Mouse (Mus musculus) MEL (cell line): Measurements from ENCODE around the gene Gm26992.
A peak's percentile ranks its signal among the peaks of the same experiment; 100 is the strongest.

Experiments used
- BHLHE40 ChIP-seq: IDR thresholded peaks from 2 replicates; pipeline ENCODE4 v1.6.1; 2012; ENCODE audit warnings: low read depth, mild to moderate bottlenecking, inconsistent platforms, low read length, improper control_type of control experiment, borderline replicate concordance
- CTCF ChIP-seq, 3 experiments: IDR thresholded peaks in 2 of 3; conservative IDR thresholded peaks in 1 of 3; 2 replicates each; pipeline ENCODE4 v1.5.1; 2011 to 2012; ENCODE audit warnings: low read length in 3 of 3, low read depth in 2 of 3, mild to moderate bottlenecking in 2 of 3, improper control_type of control experiment in 1 of 3, inconsistent platforms in 1 of 3, mixed read lengths in 1 of 3, moderate library complexity in 1 of 3; ENCODE audit not compliant: control insufficient read depth in 1 of 3, insufficient read depth in 1 of 3, poor library complexity in 1 of 3, severe bottlenecking in 1 of 3
- GATA1 ChIP-seq: IDR thresholded peaks from 2 replicates; pipeline ENCODE4 v1.6.1; 2011; ENCODE audit warnings: low read depth, low read length, improper control_type of control experiment
- KAT2A ChIP-seq: conservative IDR thresholded peaks from 2 replicates; pipeline ENCODE4 v1.6.1; 2012; ENCODE audit warnings: low read depth, low read length, improper control_type of control experiment, inconsistent platforms
- NRF1 ChIP-seq: IDR thresholded peaks from 2 replicates; pipeline ENCODE4 v1.6.1; 2014; ENCODE audit warnings: low read depth, mild to moderate bottlenecking, inconsistent platforms, low read length, improper control_type of control experiment, moderate library complexity; ENCODE audit not compliant: poor library complexity, insufficient read depth, severe bottlenecking
- POLR2A ChIP-seq, 2 experiments: IDR thresholded peaks; 2 replicates each; pipeline ENCODE4 v1.6.1; 2011 to 2012; ENCODE audit warnings: low read length in 2 of 2, mild to moderate bottlenecking in 2 of 2, control low read depth in 1 of 2, improper control_type of control experiment in 1 of 2, low read depth in 1 of 2, moderate library complexity in 1 of 2; ENCODE audit not compliant: control insufficient read depth in 1 of 2, insufficient read depth in 1 of 2, poor library complexity in 1 of 2
- TAL1 ChIP-seq: IDR thresholded peaks from 2 replicates; pipeline ENCODE4 v1.6.1; 2012; ENCODE audit warnings: mild to moderate bottlenecking, inconsistent platforms, low read length, moderate library complexity, mixed read lengths

GRCm38 (mm10) chrX:103490853-103491252 is 69.0 kb downstream of the Gm26992 start:
- 0 out of 2 replicates have a peak, but pooled peaks have one; percentile 8 for TF ChIP-seq GATA1
- TF ChIP-seq CTCF (IDR thresholded peaks at IDR 0.05 in 2 of 3, conservative IDR thresholded peaks at IDR 0.05 in 1 of 3; ENCODE audit: control insufficient read depth in 1 of 3, insufficient read depth in 1 of 3, low read depth in 2 of 3, low read length in 3 of 3, poor library complexity in 1 of 3, severe bottlenecking in 1 of 3): no peak
- TF ChIP-seq BHLHE40: no peak
- no peak for TF ChIP-seq POLR2A (IDR thresholded peaks at IDR 0.05; ENCODE audit: control insufficient read depth in 1 of 2, insufficient read depth in 1 of 2, low read depth in 1 of 2, low read length in 2 of 2, poor library complexity in 1 of 2)
- no peak for TF ChIP-seq KAT2A
- no peak for TF ChIP-seq TAL1
- TF ChIP-seq NRF1: no peak
